Mouse (Mus musculus): ENCODE results near the gene Mef2c. TPM values are rescaled to one million over a fixed set of nuclear protein-coding genes. Genes with fewer than 3 reads are reported as not detected.

Mef2c gene
- polyA plus RNA-seq, 1 experiment from 2014 or later, result 29.8 TPM

DNA sequence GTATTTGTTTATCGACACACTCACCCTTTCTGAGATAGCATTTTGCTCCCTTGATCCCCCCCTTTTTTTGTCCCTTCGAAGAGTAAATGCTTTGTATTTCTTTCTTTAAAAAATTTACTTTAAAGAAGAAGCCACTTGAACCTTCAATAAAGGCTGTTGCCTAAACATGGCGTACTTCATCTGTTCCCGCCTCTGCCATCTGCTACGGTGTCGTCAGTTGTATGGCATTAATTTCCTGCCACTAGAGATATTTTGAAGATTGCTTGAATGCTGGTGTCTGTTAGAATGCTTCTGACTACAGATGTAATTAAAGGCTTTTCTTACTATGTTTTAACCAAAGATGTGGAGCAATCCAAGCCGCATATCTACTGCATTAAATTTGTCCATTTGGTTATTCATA, 162.3 kb downstream of the Mef2c start:
- ATAC-seq (replicated peaks; ENCODE audit: insufficient number of reproducible peaks, low FRiP score, low TSS enrichment, low read depth) (no peak), DNase-seq (ENCODE audit: low spot score) (no peak)
- Histone ChIP-seq H3K9me3 (replicated peaks; ENCODE audit: control insufficient read depth, low read length) (no peaks in the 10 kb centered on the region), H3K4me2 (ENCODE audit: low read depth, low read length) (no peak overlapping the region), H3K36me3 (replicated peaks; ENCODE audit: control insufficient read depth, insufficient read depth, low read depth, low read length) (no peaks in the 10 kb centered on the region), H3K27me3 (ENCODE audit: control insufficient read depth, insufficient read depth, low read length) (no peaks in the 10 kb centered on the region), H3K4me1 (ENCODE audit: control insufficient read depth, insufficient read depth, low read length) (no peaks in the 10 kb centered on the region), H3K4me3 (ENCODE audit: low read depth, low read length) (no peak overlapping the region), H3K27ac (replicated peaks; ENCODE audit: low read depth, low read length) (no peak overlapping the region), H3K9ac (replicated peaks; ENCODE audit: low read length) (no peak overlapping the region)
- WGBS, result 89% methylated on average over 7 of the region's 7 CpGs

DNA sequence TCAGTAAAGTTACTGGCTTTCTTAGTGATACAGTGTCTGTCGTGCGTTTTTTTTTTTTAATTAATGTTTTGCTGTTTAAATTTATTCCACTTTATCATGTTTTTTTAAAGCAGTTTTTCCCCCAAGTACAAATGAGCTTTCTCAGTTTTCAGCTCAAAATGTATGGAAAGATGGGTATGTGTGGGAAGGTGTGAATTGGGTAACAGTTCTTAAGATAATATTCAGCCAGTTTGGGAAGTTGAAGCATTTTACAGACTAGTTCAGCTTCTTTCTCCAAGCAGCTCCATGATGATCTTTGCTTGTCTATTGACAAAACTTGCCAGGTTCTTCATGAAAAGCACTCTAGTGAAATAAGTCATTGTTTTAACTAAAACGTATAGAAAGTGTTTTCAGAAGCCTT, 163.2 kb downstream of the Mef2c start:
- no peaks in the 10 kb centered on the region for H3K27me3 ChIP-seq (ENCODE audit: control insufficient read depth, insufficient read depth, low read length)
- WGBS, result 78% methylated on average over 3 of the region's 3 CpGs
- DNase-seq (ENCODE audit: low spot score) (no peak), ATAC-seq (replicated peaks; ENCODE audit: insufficient number of reproducible peaks, low FRiP score, low TSS enrichment, low read depth) (no peak)
- H3K4me3 ChIP-seq (ENCODE audit: low read depth, low read length), result no peak overlapping the region
- no peaks in the 10 kb centered on the region for H3K4me1 ChIP-seq (ENCODE audit: control insufficient read depth, insufficient read depth, low read length)
- no peak overlapping the region for H3K27ac ChIP-seq (replicated peaks; ENCODE audit: low read depth, low read length)
- no peaks in the 10 kb centered on the region for H3K9me3 ChIP-seq (replicated peaks; ENCODE audit: control insufficient read depth, low read length)
- H3K4me2 ChIP-seq (ENCODE audit: low read depth, low read length), result no peak overlapping the region
- no peaks in the 10 kb centered on the region for H3K36me3 ChIP-seq (replicated peaks; ENCODE audit: control insufficient read depth, insufficient read depth, low read depth, low read length)
- no peak overlapping the region for H3K9ac ChIP-seq (replicated peaks; ENCODE audit: low read length)

DNA sequence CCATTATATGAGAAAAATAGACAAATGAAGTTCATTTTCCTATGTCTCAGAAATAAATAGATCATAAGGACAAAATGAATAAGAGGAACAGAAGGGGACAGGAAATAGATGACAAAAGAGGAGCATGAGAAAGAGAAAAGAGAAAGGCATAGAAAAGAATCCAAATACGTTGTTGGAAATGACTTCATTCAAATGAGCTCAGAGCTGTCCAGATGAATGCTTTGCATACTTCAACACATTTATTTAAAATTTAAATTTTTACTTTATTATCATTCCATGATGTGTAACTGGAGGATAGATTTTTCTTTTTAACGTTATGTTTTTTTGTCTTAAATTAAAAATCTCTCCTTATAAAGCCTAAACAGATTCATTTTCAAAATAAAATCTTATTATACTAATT, 203.8 kb downstream of the Mef2c start:
- 87% methylated on average over 2 of the region's 2 CpGs for WGBS
- H3K9me3 ChIP-seq (replicated peaks; ENCODE audit: control insufficient read depth, low read length), result no peaks in the 10 kb centered on the region
- DNase-seq (ENCODE audit: low spot score) (no peak), ATAC-seq (replicated peaks; ENCODE audit: insufficient number of reproducible peaks, low FRiP score, low TSS enrichment, low read depth) (no peak)
- peaks cover 4% of the 10 kb centered on the region for H3K27me3 ChIP-seq (ENCODE audit: control insufficient read depth, insufficient read depth, low read length)
- H3K9ac ChIP-seq (replicated peaks; ENCODE audit: low read length), result no peak overlapping the region
- H3K36me3 ChIP-seq (replicated peaks; ENCODE audit: control insufficient read depth, insufficient read depth, low read depth, low read length), result no peaks in the 10 kb centered on the region
- no peak overlapping the region for H3K4me3 ChIP-seq (ENCODE audit: low read depth, low read length)
- no peak overlapping the region for H3K4me2 ChIP-seq (ENCODE audit: low read depth, low read length)
- H3K27ac ChIP-seq (replicated peaks; ENCODE audit: low read depth, low read length), result no peak overlapping the region
- H3K4me1 ChIP-seq (ENCODE audit: control insufficient read depth, insufficient read depth, low read length), result no peaks in the 10 kb centered on the region

DNA sequence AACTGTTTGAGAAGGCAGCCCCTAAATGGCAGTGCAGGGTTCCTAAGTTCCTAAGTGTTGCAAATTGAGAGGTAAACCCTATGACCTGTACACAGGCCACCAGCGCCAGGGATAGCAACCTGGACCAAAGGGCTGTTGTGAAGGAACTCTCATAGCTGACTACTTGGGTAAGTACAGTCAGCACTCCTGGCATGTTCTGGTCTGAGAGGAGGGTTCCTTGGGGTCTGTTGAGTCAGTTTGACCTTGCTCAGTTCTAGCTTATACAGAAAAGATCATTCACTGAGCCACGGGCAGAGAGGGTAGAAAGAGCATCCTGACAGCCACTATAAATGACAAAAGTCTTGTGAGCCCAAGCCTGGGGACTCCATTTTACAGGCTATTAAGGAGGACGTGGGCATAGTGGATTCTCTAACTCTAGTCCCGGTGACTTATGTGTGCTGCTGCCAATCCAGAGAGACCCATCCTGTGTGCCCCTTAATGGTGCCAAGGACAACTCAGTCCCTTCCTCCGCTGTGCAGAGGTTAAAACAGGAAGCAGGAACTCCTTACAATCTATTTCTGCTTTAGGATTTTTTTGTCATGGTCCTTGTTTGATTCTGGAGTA, 209.0 kb downstream of the Mef2c start:
- H3K27ac ChIP-seq (replicated peaks; ENCODE audit: low read depth, low read length), result no peak overlapping the region
- no peaks in the 10 kb centered on the region for H3K4me1 ChIP-seq (ENCODE audit: control insufficient read depth, insufficient read depth, low read length)
- peaks cover 35% of the 10 kb centered on the region for H3K27me3 ChIP-seq (ENCODE audit: control insufficient read depth, insufficient read depth, low read length)
- WGBS, result 18% methylated on average over 5 of the region's 5 CpGs
- no peaks in the 10 kb centered on the region for H3K9me3 ChIP-seq (replicated peaks; ENCODE audit: control insufficient read depth, low read length)
- no peak overlapping the region for H3K9ac ChIP-seq (replicated peaks; ENCODE audit: low read length)
- no peak for ATAC-seq (replicated peaks; ENCODE audit: insufficient number of reproducible peaks, low FRiP score, low TSS enrichment, low read depth)
- H3K36me3 ChIP-seq (replicated peaks; ENCODE audit: control insufficient read depth, insufficient read depth, low read depth, low read length), result no peaks in the 10 kb centered on the region
- peak; percentile 1 for DNase-seq (ENCODE audit: low spot score)
- no peak overlapping the region for H3K4me3 ChIP-seq (ENCODE audit: low read depth, low read length)
- H3K4me2 ChIP-seq (ENCODE audit: low read depth, low read length), result no peak overlapping the region

DNA sequence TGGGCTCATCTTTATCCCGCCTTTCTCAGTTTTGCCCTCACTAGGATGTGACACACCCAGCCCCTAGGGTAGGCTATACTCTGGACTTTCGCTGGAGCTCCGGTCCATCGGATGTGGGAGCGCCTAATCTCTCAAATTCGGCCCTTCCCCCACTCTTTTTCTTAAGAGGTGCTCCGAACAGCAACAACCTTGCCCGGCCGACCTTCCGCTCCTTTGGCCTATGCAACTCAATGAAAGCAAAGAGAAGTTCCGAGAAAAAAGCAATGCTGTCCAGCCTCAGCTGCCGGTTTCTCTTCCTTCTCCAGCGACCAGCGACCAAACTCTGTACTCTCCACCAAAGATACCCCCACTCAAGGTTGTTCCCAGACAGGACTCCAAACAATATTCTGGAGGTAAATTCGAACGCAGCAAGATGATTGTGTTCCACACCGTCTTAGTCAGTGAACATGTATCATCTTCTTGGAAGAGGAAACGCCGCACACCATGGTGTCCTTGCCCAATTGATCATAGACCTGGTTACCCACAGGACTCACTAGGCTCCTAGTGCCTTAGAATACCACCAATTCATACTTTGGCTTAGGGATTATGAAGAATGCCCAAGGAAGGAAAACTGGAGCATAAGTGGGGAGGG, 209.9 kb downstream of the Mef2c start:
- Histone ChIP-seq H3K27me3 (ENCODE audit: control insufficient read depth, insufficient read depth, low read length) (peaks cover 43% of the 10 kb centered on the region), H3K9ac (replicated peaks; ENCODE audit: low read length) (no peak overlapping the region), H3K27ac (replicated peaks; ENCODE audit: low read depth, low read length) (no peak overlapping the region), H3K9me3 (replicated peaks; ENCODE audit: control insufficient read depth, low read length) (no peaks in the 10 kb centered on the region), H3K4me3 (ENCODE audit: low read depth, low read length) (no peak overlapping the region), H3K4me2 (ENCODE audit: low read depth, low read length) (no peak overlapping the region), H3K4me1 (ENCODE audit: control insufficient read depth, insufficient read depth, low read length) (no peaks in the 10 kb centered on the region), H3K36me3 (replicated peaks; ENCODE audit: control insufficient read depth, insufficient read depth, low read depth, low read length) (no peaks in the 10 kb centered on the region)
- 3% methylated on average over 19 of the region's 19 CpGs for WGBS
- DNase-seq (ENCODE audit: low spot score) (peak; percentile 14), ATAC-seq (replicated peaks; ENCODE audit: insufficient number of reproducible peaks, low FRiP score, low TSS enrichment, low read depth) (no peak)

DNA sequence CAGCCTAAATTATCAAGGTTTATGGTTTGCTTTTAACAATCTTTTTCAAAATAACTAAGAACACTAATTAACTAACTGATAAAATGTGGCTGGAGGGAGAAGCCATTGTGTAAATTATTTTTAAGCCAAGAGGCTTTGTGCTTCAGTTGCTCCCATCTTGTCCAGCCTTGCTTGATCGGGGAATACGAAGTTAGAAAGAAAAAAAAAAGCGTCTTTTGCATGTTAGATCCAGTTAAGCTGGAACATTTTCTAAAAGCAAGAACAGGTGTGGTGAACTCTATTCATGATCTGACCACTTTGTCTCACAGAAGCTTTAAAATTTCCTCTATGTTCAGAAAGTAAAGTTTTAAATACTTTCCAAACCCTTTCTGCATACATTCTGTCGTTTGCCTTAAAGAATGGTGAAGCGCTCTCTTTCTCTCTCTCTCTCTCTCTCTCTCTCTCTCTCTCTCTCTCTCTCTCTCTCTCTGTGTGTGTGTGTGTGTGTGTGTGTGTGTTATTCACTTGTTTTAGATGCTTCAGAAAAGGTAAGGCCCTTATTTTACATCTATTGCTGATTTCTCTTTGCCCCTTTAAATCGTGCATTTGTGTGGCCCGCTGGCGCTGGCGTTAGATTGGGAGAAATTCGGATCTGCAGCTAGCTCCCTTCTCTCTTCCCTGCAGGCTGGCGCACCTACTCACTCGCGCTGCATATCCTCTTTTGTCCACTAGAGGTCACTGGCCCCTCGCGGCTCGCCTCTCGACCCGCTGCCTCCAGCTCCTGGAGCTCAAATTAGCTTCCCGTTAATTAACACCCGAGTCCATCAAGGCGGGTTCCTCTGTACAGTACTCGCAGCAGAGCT, 210.9 kb downstream of the Mef2c start:
- Histone ChIP-seq H3K4me3 (ENCODE audit: low read depth, low read length) (peak overlapping the region; percentile 3), H3K27ac (replicated peaks; ENCODE audit: low read depth, low read length) (no peak overlapping the region), H3K9me3 (replicated peaks; ENCODE audit: control insufficient read depth, low read length) (no peaks in the 10 kb centered on the region), H3K4me2 (ENCODE audit: low read depth, low read length) (peak overlapping the region; percentile 3; the same call in 1 of the 2 replicates), H3K4me1 (ENCODE audit: control insufficient read depth, insufficient read depth, low read length) (no peaks in the 10 kb centered on the region), H3K36me3 (replicated peaks; ENCODE audit: control insufficient read depth, insufficient read depth, low read depth, low read length) (no peaks in the 10 kb centered on the region), H3K9ac (replicated peaks; ENCODE audit: low read length) (no peak overlapping the region), H3K27me3 (ENCODE audit: control insufficient read depth, insufficient read depth, low read length) (peaks cover 50% of the 10 kb centered on the region)
- DNase-seq (ENCODE audit: low spot score) (peak; percentile 89), ATAC-seq (replicated peaks; ENCODE audit: insufficient number of reproducible peaks, low FRiP score, low TSS enrichment, low read depth) (peak; percentile 76)
- under 1% methylated on average over 22 of the region's 22 CpGs for WGBS

DNA sequence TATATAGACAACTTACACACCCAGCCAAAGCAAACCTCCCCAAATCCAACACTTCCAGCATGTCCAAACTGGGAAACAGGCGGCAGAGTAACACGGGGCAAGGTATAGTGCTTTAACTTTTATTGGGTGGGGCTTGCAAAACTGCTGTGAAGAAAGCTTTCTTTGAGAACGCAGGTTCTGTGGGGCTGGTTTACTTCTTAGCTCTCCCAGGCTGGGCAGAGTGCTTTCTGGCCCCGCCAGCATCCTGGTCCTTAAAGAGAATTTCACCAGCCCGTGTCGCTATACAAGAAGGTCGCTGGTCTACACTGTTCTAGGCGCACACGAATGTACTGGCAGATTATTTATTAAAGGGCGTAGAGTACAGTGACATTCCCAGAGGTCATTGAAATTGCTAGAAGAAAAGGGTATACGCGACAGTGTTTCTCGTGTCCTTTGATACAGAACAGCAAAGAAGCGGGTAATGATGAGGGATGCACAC, 211.5 kb downstream of the Mef2c start:
- WGBS, result 3% methylated on average over 14 of the region's 14 CpGs
- Histone ChIP-seq H3K9ac (replicated peaks; ENCODE audit: low read length) (no peak overlapping the region), H3K27ac (replicated peaks; ENCODE audit: low read depth, low read length) (no peak overlapping the region), H3K27me3 (ENCODE audit: control insufficient read depth, insufficient read depth, low read length) (peaks cover 52% of the 10 kb centered on the region), H3K36me3 (replicated peaks; ENCODE audit: control insufficient read depth, insufficient read depth, low read depth, low read length) (no peaks in the 10 kb centered on the region), H3K4me2 (ENCODE audit: low read depth, low read length) (peak overlapping the region; percentile 3; the same call in 1 of the 2 replicates), H3K9me3 (replicated peaks; ENCODE audit: control insufficient read depth, low read length) (no peaks in the 10 kb centered on the region), H3K4me1 (ENCODE audit: control insufficient read depth, insufficient read depth, low read length) (no peaks in the 10 kb centered on the region), H3K4me3 (ENCODE audit: low read depth, low read length) (peak overlapping the region; percentile 3)
- ATAC-seq (replicated peaks; ENCODE audit: insufficient number of reproducible peaks, low FRiP score, low TSS enrichment, low read depth) (peak; percentile 50), DNase-seq (ENCODE audit: low spot score) (no peak)

Data from embryonic facial prominence, embryonic 11.5 days (tissue).